Mouse (Mus musculus) mesoderm, embryonic 11.5 days (tissue): ENCODE data around the gene Lrrc4.

Experiments used
- DNase-seq: peaks from one replicate; pipeline ENCODE4 v3.0.0-alpha.2; 2012; ENCODE audit warnings: low read depth, low spot score

The Lrrc4 gene

DNA sequence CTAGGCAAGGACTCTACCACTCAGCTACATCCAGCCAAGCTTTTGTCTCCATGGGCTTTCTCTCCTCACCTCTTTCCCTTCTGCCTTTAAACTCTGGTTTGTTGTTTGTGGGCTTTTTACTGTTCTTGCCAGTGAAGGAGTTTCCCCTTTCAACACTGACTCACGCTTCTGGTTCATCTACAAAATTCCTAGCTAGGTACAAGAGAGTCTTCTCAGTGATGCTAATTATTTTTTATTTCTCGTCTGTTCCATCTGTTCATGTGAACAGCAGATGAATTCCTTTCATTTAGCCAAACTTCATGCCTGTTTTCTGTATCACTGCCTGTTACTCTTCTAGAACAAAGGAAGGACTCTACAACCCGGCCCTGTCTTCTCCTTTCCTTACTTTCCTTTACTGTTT lies 215.6 kb downstream of the Lrrc4 start:
- no peak for DNase-seq

- DNase-seq: no peak
Measured at GRCm38 (mm10) chr6:28615408-28615807, 216.1 kb downstream of the Lrrc4 start.

DNA sequence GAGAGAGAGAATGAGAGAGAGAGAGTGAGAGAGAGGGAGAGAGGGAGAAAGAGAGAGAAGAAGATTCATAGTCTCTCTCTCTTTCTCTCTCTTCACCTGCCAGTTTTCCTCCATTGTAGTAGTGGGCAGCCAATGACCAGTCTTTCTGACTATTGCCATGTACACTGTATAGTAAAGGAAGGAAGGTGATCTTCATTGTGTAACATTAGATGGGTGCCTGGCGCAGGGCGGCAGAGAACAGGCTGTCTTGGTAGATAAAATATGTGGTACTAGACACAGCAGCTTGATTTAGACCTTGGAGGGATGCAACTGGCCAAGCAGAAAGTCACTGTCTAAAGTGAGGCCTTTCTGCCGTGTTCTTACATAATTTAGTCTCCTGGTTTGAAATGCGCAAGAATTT lies 216.7 kb downstream of the Lrrc4 start:
- DNase-seq: no peak

GRCm38 (mm10) chr6:28613441-28613840 lies 218.1 kb downstream of the Lrrc4 start:
- no peak for DNase-seq
